Mouse (Mus musculus): Measurements from ENCODE around the gene Cd33.

The Cd33 gene

GRCm38 (mm10) chr7:43515076-43515475 is 29.2 kb downstream of the Cd33 start:
- no peak for DNase-seq (ENCODE audit: low read depth, low spot score)

DNA sequence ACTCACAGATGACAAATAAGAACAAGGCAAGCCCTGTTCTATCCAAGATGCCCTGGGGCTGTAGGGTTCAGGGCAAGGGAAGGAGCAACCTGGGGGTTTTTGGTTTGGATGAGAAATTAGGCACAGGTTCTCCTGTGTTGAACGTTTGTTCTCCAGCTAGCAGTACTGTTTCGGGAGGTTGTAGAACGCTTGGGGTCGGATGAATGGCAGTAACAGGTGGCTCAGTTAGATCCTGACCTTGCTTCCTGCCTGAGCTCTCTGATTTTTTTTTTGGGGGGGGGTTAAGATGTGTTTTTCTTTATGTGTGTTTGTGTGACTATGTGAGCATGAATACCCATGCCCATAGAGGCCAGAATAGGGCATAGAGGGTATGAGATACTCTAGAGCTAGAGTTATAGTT is 31.7 kb downstream of the Cd33 start:
- DNase-seq (ENCODE audit: low read depth, low spot score), result no peak

DNA sequence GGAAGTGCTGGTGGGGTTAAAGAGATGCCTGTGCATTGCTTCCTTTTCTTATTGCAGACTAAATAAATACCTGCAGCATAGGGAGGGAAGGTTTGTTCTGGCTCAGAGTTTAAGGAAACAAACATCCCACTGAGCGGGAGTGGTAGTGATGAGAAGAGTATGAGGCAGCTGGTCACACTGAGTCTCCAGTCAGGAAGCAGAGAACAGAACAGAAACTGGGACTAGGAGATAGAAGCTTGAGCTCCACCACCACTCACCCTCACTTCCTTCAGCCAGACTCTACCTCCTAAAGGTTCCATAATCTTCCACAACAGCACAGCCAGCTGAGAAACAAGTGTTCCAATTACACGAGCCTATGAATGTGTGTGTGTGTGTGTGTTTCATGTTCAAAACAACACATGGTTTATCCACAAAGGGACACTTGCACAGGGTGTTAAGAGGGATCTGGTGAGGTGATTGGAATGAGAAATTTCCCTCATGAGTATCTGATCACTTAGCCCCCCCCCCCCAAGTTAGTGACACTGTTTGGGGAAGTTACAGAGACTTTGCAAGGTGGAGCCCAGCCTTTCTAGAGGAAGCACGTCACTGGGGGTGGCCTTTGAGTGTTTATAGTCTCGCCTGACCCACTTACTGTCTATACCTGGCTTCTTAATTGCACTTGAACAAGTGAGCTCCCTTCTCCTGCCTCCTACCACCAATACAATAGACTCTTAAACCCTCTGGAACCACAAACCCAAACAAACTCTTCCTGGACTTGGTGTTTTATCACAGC is 32.3 kb downstream of the Cd33 start:
- no peak for DNase-seq (ENCODE audit: low read depth, low spot score)

GRCm38 (mm10) chr7:43495343-43496021 is 48.7 kb downstream of the Cd33 start:
- DNase-seq (ENCODE audit: low read depth, low spot score), result peak; percentile 65

GRCm38 (mm10) chr7:43490861-43491260 is 53.4 kb downstream of the Cd33 start:
- DNase-seq (ENCODE audit: low read depth, low spot score), result no peak

- no peak for DNase-seq (ENCODE audit: low read depth, low spot score)
These were observed 54.0 kb downstream of the Cd33 start for GRCm38 (mm10) chr7:43490182-43490584.

GRCm38 (mm10) chr7:43489631-43490125 is 54.5 kb downstream of the Cd33 start, which contains the start of gene Iglon5:
Iglon5 (minus strand) TSS chr7:43490075.
- DNase-seq (ENCODE audit: low read depth, low spot score), result no peak

GRCm38 (mm10) chr7:43488646-43489045 is 55.6 kb downstream of the Cd33 start:
- DNase-seq (ENCODE audit: low read depth, low spot score), result no peak

DNA sequence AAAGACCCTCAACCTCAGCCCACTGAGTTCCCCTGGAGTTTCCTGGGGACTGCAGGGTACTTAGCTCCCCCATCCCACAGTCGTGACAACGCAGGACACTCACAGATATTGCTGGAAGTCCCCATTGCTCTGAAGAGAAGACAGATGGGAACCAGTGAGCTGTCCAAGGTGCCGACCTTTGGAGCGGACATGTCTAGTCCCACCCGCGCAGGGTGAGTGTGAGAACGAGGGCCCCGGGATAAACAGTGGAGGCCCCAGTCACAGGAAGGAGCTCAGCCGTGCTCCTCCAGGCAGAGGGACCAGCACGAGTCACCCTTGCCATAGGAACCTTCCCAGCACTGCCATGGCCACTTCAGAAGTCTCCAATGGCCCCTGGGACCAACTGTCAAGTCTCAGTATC is 61.0 kb downstream of the Cd33 start:
- DNase-seq (ENCODE audit: low read depth, low spot score), result no peak

GRCm38 (mm10) chr7:43482090-43482716 is 62.0 kb downstream of the Cd33 start:
- DNase-seq (ENCODE audit: low read depth, low spot score), result no peak

- no peak for DNase-seq (ENCODE audit: low read depth, low spot score)
These were observed 63.0 kb downstream of the Cd33 start for GRCm38 (mm10) chr7:43481191-43481590.

DNA sequence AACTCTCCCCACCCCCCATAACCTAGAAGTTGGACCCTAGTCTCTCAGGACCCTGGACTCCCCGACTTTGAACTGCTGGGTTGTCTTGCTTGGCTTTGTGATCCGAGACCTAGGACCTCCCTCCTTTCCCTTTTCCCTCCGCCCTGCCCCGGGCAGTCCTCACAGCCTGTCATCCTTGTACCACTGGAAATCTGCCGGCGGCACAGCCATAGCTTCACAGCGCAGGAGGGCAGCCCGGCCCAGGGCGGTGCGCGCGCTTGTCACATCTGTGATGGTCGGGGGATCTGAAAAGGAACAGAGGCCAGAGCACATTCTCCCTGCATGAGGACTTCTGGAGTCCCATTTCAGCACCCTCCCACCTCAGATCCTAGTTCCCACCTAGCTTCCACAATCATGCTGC is 67.9 kb downstream of the Cd33 start:
- DNase-seq (ENCODE audit: low read depth, low spot score), result no peak

DNA sequence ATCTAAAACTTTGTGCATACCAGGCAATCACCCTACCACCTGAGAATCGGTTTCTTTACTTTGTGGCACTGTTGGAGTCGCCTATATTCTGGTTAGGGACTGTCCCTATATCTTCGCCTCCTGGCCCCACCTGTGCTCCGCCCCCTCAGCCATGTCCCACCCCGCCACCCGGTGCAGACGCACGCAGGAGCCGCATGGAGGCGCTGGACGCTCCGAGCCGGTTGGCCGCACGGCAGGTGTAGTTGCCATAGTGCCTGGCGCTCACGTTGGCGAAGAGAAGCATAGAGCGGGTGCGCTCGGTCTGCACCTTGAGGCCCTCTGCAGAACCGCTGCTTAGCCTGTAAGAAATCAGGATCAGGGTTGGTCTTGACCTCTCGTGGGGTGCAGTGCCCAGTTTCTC is 68.5 kb downstream of the Cd33 start:
- peak; percentile 67 for DNase-seq (ENCODE audit: low read depth, low spot score)

All from WW6 (cell line).